Mouse (Mus musculus) intestine, embryonic 15.5 days (tissue): ENCODE results near the gene Coq3. TPM values are rescaled to one million over a fixed set of nuclear protein-coding genes. Genes with fewer than 3 reads are reported as not detected.

Source experiments
- ATAC-seq: fragments of 200-750 bp; cut with Nextera tagmentation; 2 replicates; pipeline ENCODE4 v1.8.0; 2017; ENCODE audit warnings: moderate TSS enrichment, moderate library complexity
- H3K27ac ChIP-seq: fragments of 300-500 bp; sonication (generic); 2 replicates; pipeline ENCODE4 v1.5.1; 2015; ENCODE audit warnings: mild to moderate bottlenecking, inconsistent platforms
- H3K27me3 ChIP-seq: fragments of 300-500 bp; sonication (generic); replicated peaks from 2 replicates; pipeline ENCODE4 v1.6.1; 2015; ENCODE audit warnings: inconsistent platforms
- H3K36me3 ChIP-seq: fragments of 300-500 bp; sonication (generic); 2 replicates; pipeline ENCODE4 v1.6.1; 2015; ENCODE audit warnings: inconsistent platforms
- H3K4me1 ChIP-seq: fragments of 300-500 bp; sonication (generic); replicated peaks from 2 replicates; pipeline ENCODE4 v1.6.1; 2015; ENCODE audit warnings: inconsistent platforms
- H3K4me2 ChIP-seq: fragments of 300-500 bp; sonication (generic); replicated peaks from 2 replicates; pipeline ENCODE4 v1.6.1; 2015; ENCODE audit warnings: mild to moderate bottlenecking, inconsistent platforms
- H3K4me3 ChIP-seq: fragments of 300-500 bp; sonication (generic); replicated peaks from 2 replicates; pipeline ENCODE4 v1.5.1; 2015; ENCODE audit warnings: inconsistent platforms
- H3K9ac ChIP-seq: fragments of 300-500 bp; sonication (generic); 2 replicates; pipeline ENCODE4 v1.6.1; 2015; ENCODE audit warnings: inconsistent platforms
- H3K9me3 ChIP-seq: fragments of 300-500 bp; sonication (generic); 2 replicates; pipeline ENCODE4 v1.6.1; 2016; ENCODE audit warnings: inconsistent platforms
- WGBS: fragments of 180-500 bp; shearing (Covaris S2); methylation state at CpG from one replicate; pipeline ENCODE4 v1.1.7; 2015; 5-methylcytosine and 5-hydroxymethylcytosine counted together
- polyA plus RNA-seq: library from polyadenylated mRNA; unstranded; fragments of >200 nt; fragmentation: Nextera tagmentation; extraction: Ambion mirVana; gene quantifications from 2 replicates; pipeline ENCODE4 v1.2.1, GENCODE M21; 2015

Gene Coq3
- polyA plus RNA-seq, result 16.7 and 17.5 TPM in 2 replicates

GRCm38 (mm10) chr4:21879565-21880220 lies at the start of gene Coq3:
Coq3 (plus strand) TSS chr4:21879673.
- peak within 1 kb of the TSS; percentile 83 for H3K9ac ChIP-seq
- peak within 1 kb of the TSS; percentile 63 for H3K4me2 ChIP-seq
- H3K4me1 ChIP-seq, result no peaks in the 10 kb centered on the region
- no peaks in the 10 kb centered on the region for H3K27me3 ChIP-seq
- H3K36me3 ChIP-seq, result 0 out of 2 replicates have a peak, but pooled peaks cover 3% of the 10 kb centered on the region
- peak; percentile 93 for ATAC-seq
- peak within 1 kb of the TSS; percentile 97 for H3K27ac ChIP-seq
- 0% methylated on average over 51 of the region's 51 CpGs for WGBS
- H3K4me3 ChIP-seq, result peak within 1 kb of the TSS; percentile 76
- H3K9me3 ChIP-seq, result no peaks in the 10 kb centered on the region

- Histone ChIP-seq H3K9me3 (no peaks in the 10 kb centered on the region), H3K4me1 (no peaks in the 10 kb centered on the region), H3K4me3 (no peak overlapping the region), H3K9ac (no peak overlapping the region), H3K4me2 (no peak overlapping the region), H3K27ac (no peak overlapping the region), H3K36me3 (no peaks in the 10 kb centered on the region; the same call in 1 of the 2 replicates), H3K27me3 (no peaks in the 10 kb centered on the region)
- 93% methylated on average over 8 of the region's 8 CpGs for WGBS
- no peak for ATAC-seq
Observed at GRCm38 (mm10) chr4:21832844-21833243, 46.6 kb upstream of the Coq3 start.

- under 1% methylated on average over 50 of the region's 50 CpGs for WGBS
- peak within 1 kb of the TSS; percentile 87 for H3K9ac ChIP-seq
- peaks cover 5% of the 10 kb centered on the region for H3K4me1 ChIP-seq
- H3K4me2 ChIP-seq, result peak within 1 kb of the TSS; percentile 58
- no peaks in the 10 kb centered on the region for H3K9me3 ChIP-seq
- peak within 1 kb of the TSS; percentile 78 for H3K4me3 ChIP-seq
- H3K36me3 ChIP-seq, result no peaks in the 10 kb centered on the region
- peak; percentile 98 for ATAC-seq
- peak within 1 kb of the TSS; percentile 95 for H3K27ac ChIP-seq
- no peaks in the 10 kb centered on the region for H3K27me3 ChIP-seq
Observed at GRCm38 (mm10) chr4:21847481-21848286, 31.8 kb upstream of the Coq3 start, which contains the start of gene Pnisr. Pnisr (plus strand) TSS chr4:21847583.

GRCm38 (mm10) chr4:21848287-21848630 lies 31.2 kb upstream of the Coq3 start:
- H3K36me3 ChIP-seq, result no peaks in the 10 kb centered on the region
- H3K4me3 ChIP-seq, result peak overlapping the region; percentile 78
- no peaks in the 10 kb centered on the region for H3K27me3 ChIP-seq
- H3K4me2 ChIP-seq, result peak overlapping the region; percentile 48
- peak; percentile 93 for ATAC-seq
- peak overlapping the region; percentile 87 for H3K9ac ChIP-seq
- no peaks in the 10 kb centered on the region for H3K9me3 ChIP-seq
- WGBS, result under 1% methylated on average over 24 of the region's 24 CpGs
- H3K4me1 ChIP-seq, result peaks cover 5% of the 10 kb centered on the region
- H3K27ac ChIP-seq, result peak overlapping the region; percentile 95

GRCm38 (mm10) chr4:21857481-21857880 lies 22.0 kb upstream of the Coq3 start:
- Histone ChIP-seq H3K9me3 (no peaks in the 10 kb centered on the region), H3K4me1 (no peaks in the 10 kb centered on the region), H3K4me2 (no peak overlapping the region), H3K36me3 (peaks cover 19% of the 10 kb centered on the region), H3K27me3 (no peaks in the 10 kb centered on the region), H3K4me3 (no peak overlapping the region), H3K9ac (no peak overlapping the region), H3K27ac (no peak overlapping the region)
- 75% methylated on average over 1 of the region's 1 CpGs for WGBS
- ATAC-seq, result no peak

GRCm38 (mm10) chr4:21865226-21865625 lies 14.2 kb upstream of the Coq3 start:
- Histone ChIP-seq H3K9ac (no peak overlapping the region), H3K27ac (no peak overlapping the region), H3K36me3 (peaks cover 30% of the 10 kb centered on the region), H3K27me3 (no peaks in the 10 kb centered on the region), H3K4me1 (no peaks in the 10 kb centered on the region), H3K4me3 (no peak overlapping the region), H3K4me2 (no peak overlapping the region), H3K9me3 (no peaks in the 10 kb centered on the region)
- 94% methylated on average over 1 of the region's 1 CpGs for WGBS
- no peak for ATAC-seq

- no peaks in the 10 kb centered on the region for H3K27me3 ChIP-seq
- H3K4me1 ChIP-seq, result no peaks in the 10 kb centered on the region
- no peak for ATAC-seq
- 15% methylated on average over 6 of the region's 6 CpGs for WGBS
- no peak overlapping the region; the same call in 1 of the 2 replicates for H3K9ac ChIP-seq
- no peak overlapping the region for H3K27ac ChIP-seq
- no peaks in the 10 kb centered on the region for H3K9me3 ChIP-seq
- no peak overlapping the region for H3K4me3 ChIP-seq
- H3K4me2 ChIP-seq, result peak overlapping the region; percentile 63
- H3K36me3 ChIP-seq, result peaks cover 5% of the 10 kb centered on the region
Observed at GRCm38 (mm10) chr4:21878776-21879175, 697 bp upstream of the Coq3 start.

- Histone ChIP-seq H3K4me3 (no peak overlapping the region), H3K4me2 (no peak overlapping the region), H3K27ac (no peak overlapping the region), H3K36me3 (no peaks in the 10 kb centered on the region), H3K9ac (no peak overlapping the region), H3K27me3 (no peaks in the 10 kb centered on the region), H3K4me1 (no peaks in the 10 kb centered on the region), H3K9me3 (no peaks in the 10 kb centered on the region)
- no peak for ATAC-seq
- 90% methylated on average over 6 of the region's 6 CpGs for WGBS
Observed at GRCm38 (mm10) chr4:21882806-21883205, 3.3 kb downstream of the Coq3 start.

- H3K4me2 ChIP-seq, result no peak overlapping the region
- no peaks in the 10 kb centered on the region for H3K27me3 ChIP-seq
- WGBS, result 83% methylated on average over 8 of the region's 8 CpGs
- H3K9ac ChIP-seq, result no peak overlapping the region
- H3K9me3 ChIP-seq, result no peaks in the 10 kb centered on the region
- no peak for ATAC-seq
- H3K4me1 ChIP-seq, result no peaks in the 10 kb centered on the region
- no peak overlapping the region for H3K4me3 ChIP-seq
- H3K36me3 ChIP-seq, result no peaks in the 10 kb centered on the region
- H3K27ac ChIP-seq, result no peak overlapping the region
Observed at GRCm38 (mm10) chr4:21885831-21886230, 6.4 kb downstream of the Coq3 start.

- peak; percentile 93 for ATAC-seq
- Histone ChIP-seq H3K9me3 (no peaks in the 10 kb centered on the region), H3K4me2 (peak within 1 kb of the TSS; percentile 93), H3K9ac (peak within 1 kb of the TSS; percentile 92), H3K27ac (peak within 1 kb of the TSS; percentile 87), H3K27me3 (no peaks in the 10 kb centered on the region), H3K36me3 (no peaks in the 10 kb centered on the region), H3K4me3 (peak within 1 kb of the TSS; percentile 79), H3K4me1 (0 out of 2 replicates have a peak, but pooled peaks cover 2% of the 10 kb centered on the region)
- under 1% methylated on average over 80 of the region's 83 CpGs for WGBS
Observed at GRCm38 (mm10) chr4:21930971-21931771, 51.7 kb downstream of the Coq3 start, which contains the start of gene Faxc. Faxc (plus strand) TSS chr4:21931329.

GRCm38 (mm10) chr4:21931772-21932630 lies 52.5 kb downstream of the Coq3 start:
- 7% methylated on average over 23 of the region's 23 CpGs for WGBS
- peak; percentile 54; the same call in 1 of the 2 replicates for ATAC-seq
- H3K9ac ChIP-seq, result peak overlapping the region; percentile 92

More at GRCm38 (mm10) chr4:21931772-21932630, 52.5 kb downstream of the Coq3 start:
- peak overlapping the region; percentile 93 for H3K4me2 ChIP-seq
- no peaks in the 10 kb centered on the region for H3K9me3 ChIP-seq
- peak overlapping the region; percentile 87 for H3K27ac ChIP-seq
- H3K36me3 ChIP-seq, result no peaks in the 10 kb centered on the region
- H3K27me3 ChIP-seq, result no peaks in the 10 kb centered on the region
- peak overlapping the region; percentile 79 for H3K4me3 ChIP-seq
- 0 out of 2 replicates have a peak, but pooled peaks cover 2% of the 10 kb centered on the region for H3K4me1 ChIP-seq
